Mouse (Mus musculus): ENCODE results near the gene Plaur. TPM values are rescaled to one million over a fixed set of nuclear protein-coding genes. Genes with fewer than 3 reads are reported as not detected.

Plaur gene
- total RNA-seq, 2 experiments from 2014 or later, result 2.5 to 3.7 TPM

DNA sequence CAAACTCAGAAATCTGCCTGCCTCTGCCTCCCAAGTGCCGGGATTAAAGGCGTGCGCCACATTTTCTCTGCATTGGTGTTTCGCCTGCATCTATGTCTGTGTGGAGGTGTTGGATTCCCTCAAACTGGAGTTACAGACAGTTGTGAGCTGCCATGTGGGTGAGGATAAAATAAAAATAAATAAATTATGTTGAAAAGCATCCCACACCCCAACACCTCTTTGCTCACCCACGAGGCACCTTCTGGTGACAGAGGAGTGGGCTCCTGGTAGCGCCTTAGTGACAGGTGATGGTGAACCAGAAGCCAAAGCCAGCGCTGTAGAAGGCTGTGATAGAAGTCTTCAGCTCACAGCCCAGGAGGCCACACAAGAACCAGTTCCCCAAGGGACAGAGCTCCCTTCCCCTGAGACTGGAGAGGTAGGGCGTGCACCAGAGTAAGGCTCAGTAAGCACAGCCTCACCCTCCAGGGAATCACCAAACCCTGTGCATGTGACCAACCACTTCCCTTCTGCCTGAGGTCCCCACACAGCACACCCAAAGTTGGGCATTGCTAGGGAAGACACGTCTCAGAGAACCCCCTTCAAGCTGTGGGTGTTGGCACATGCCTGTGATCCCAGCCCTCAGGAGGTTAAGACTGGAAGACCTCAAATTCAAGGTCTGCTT, 16.9 kb upstream of the Plaur start:
- DNase-seq (ENCODE audit: low spot score in 2 of 2), result no peak

DNA sequence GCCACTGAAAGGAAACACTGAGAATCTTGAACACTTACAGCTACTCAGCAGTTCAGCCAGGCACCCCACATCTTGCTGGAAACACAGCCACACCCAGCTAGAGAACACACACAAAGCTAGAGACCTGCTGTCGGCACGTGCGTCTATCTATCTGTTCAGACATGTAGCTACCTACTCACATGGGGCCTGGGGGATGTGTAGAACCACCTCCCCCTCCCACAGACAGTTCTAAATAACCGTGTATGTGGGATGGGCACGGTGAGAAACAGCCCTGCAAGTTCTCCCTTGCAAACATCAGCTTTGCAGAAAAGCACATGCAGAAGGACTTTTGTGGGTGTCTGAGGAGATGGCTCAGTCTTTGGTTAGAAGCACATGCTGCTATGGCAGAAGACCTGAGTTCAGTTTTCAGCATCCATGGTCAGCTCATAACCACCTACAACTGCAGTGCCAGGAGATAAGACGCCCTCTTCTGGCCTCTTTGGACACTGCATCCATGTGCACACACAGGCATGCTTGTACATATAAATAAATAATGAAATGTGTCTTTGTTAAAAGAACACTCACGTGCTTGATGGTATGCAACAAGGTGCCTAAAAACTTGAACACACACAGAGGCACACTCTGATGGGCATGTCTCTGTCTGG, 15.5 kb upstream of the Plaur start:
- DNase-seq (ENCODE audit: low spot score in 2 of 2), result no peak

DNA sequence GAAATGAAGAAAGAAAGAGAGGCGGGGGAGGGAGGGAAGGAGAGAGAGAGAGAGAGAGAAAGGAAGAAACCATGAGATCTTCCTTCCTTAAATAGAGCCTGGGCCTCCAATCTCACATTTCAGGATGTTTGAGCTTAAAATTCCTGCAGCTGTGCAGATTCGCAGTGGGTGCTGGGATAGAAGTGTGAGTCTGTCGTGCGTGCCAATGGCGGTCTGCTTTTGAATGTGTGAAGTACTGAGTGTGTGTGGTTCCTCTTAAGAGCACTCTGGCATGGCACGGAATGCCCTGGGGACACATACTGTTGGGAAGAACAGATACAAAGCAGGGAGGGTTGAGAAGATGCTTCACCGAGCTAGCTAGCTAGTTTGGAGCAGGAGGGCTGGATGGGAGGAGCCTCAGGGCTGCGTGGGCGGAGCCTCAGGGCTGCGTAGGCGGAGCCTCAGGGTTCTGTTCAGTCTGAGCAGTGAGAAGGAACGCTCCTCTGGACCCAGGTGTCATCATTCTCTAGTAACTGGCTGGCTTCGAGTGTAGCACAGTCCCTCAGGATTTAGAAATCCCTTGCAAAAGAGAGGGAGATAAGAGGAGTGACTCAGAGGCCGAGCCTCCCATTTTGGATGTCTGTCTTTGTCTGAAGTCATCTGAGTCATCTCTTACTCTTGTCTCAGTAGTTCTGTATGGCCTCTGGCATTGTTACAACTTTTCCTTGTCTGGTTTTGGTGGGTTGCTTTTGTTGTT, 13.3 kb upstream of the Plaur start:
- DNase-seq (ENCODE audit: low spot score in 2 of 2), result no peak

DNA sequence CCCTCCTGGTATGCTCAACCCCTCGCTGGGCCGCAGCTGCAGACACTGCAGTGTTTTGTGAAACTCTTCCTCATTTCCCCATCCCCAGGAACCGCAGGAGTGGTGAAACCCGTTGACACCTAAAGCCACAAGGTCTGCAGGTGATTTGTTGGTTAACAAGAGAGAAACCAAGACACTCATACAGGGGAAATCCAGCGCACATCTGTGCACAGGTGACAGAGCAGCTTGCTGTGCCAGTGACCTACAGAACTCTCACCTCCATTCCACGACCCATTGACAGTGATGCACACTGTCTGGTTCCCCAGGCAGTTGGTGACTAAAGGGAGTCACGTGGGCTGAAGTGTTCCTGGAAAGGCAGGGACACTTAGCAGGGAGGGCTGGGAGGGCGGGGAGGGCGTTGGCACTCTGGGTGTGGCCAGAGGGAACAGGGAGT, 11.7 kb upstream of the Plaur start:
- DNase-seq (ENCODE audit: low spot score in 2 of 2), result no peak

DNA sequence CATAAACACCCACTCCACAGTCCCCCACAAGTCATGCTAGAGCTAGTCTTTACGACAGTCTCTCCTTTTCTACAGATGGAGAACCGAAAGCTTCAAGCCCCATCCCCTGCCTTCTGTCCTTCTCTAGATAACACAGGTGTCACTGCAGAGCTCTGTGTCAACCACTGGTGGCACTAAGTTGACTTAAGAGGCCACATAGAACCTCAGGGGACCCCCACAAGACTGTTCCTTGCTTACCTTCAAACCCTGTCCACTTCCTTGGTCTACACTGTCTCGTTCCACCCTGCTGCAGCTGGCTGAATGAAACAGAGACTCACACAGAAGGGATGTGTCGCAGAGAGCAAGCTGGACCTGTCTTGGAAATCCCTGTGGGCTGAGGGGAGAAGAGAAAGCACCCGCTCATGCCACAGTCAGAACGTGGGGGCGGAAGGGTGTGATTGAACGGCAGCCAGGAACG, 10.4 kb upstream of the Plaur start, which contains the start of gene Irgc1:
TSS of gene Irgc1 (minus strand) at position 443 of the 457 bp plus-strand sequence.
- no peak for DNase-seq (ENCODE audit: low spot score in 2 of 2)

DNA sequence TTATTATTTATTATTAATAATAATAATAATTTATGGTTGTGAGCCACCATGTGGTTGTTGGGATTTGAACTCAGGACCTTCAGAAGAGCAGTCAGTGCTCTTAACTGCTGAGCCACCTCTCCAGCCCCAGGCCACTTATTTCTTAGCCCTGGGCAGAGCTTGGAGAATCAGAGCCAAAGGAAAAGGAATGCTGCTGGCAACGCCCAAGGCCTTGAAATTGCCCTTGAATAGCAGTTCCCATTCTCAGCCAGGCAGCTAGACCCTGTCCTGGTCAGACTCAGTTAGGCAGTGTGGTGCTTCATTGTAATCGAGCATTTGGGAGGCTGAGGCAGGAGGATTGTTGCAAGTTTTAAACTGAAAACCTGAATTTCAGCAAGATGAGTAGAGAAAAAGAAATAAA, 8.1 kb upstream of the Plaur start:
- DNase-seq (ENCODE audit: low spot score in 2 of 2), result no peak

DNA sequence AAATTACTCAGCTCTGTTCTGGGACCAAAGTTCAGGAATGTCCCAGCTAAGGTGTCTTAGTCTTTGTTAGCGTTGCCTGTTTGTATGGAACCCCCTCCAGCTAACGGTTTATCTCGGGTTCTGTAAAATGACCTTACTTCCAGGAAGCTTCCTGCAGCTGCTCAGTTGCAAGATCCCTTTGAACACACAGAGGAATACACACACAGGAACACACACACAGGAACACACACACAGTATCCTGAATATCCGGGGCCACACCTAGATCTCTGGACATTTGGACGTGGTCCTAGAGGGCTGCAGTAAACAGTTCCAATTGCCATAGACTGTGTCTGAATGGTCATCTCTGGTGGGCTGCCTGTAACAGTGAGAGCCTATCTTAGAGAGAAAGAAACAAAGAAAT, 6.6 kb upstream of the Plaur start:
- DNase-seq (ENCODE audit: low spot score in 2 of 2), result no peak

DNA sequence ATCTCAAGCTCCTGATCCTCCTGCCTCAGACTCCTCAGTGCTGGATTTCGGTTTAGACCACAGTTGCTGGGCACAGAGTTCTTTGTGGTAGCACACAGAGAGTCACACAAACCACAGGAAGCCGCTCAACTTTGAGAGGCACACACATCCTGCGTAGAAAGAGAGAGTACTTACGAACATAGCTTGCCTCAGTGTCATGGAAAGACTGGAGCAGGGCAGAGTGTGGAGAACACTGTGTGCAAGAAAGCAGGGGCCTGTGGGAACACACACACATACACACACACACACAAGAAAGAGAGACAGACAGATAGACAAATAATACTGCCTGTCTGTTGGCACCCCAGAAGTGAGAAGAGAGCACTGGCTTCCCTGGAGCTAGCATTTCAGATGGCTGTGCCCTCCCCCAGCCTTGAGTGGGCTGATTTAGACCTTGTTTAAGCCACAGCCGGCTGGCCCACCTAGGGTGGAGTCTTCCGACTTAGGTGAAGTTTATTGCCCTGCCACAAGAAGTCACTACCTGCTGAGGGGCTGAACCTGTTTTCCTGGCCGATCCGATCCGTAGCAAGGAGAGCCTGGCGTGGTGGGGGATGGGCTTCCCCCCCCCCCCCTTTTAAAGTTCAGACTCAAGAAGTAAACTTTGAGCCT, 4.4 kb upstream of the Plaur start:
- DNase-seq (ENCODE audit: low spot score in 2 of 2), result no peak

DNA sequence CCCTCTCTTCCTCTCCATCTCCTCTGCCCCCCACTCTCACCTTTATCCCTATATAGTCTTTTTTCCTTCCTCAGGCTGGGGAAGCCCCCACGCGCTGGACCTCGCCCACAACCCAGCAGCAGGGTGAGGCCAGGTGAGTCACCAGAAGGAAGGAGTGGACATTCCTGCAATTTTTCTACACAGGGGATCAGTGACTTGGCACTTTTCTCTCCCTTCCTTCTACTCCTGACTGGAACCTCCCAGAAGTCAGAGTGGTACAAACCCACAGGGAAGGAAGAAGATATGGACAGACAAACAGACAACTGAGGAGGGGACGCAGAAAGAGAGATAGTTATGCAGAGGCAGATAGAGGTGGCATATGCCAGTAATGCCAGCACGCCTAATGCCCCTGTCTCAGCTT, 2.8 kb upstream of the Plaur start:
- DNase-seq (ENCODE audit: low spot score in 2 of 2), result no peak

DNA sequence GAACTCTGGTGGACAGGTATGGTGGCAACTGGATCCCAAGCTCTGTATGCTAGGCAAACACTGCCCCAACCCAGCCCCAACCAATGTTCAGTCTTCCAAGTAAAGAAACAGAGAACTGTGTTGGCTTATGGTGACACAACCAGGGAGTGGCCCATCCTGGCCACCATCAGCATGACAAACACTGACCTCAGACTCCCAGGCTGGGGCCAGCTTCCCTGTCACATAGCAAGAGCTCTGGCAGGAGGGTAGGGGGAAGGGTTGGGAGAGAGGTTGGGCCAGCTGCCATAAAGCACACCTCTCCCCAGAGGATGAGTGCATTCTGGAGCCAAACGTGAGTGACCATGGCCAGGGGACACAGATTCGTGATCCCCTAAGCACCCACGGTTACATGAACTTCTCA, 2.4 kb upstream of the Plaur start:
- no peak for DNase-seq (ENCODE audit: low spot score in 2 of 2)

DNA sequence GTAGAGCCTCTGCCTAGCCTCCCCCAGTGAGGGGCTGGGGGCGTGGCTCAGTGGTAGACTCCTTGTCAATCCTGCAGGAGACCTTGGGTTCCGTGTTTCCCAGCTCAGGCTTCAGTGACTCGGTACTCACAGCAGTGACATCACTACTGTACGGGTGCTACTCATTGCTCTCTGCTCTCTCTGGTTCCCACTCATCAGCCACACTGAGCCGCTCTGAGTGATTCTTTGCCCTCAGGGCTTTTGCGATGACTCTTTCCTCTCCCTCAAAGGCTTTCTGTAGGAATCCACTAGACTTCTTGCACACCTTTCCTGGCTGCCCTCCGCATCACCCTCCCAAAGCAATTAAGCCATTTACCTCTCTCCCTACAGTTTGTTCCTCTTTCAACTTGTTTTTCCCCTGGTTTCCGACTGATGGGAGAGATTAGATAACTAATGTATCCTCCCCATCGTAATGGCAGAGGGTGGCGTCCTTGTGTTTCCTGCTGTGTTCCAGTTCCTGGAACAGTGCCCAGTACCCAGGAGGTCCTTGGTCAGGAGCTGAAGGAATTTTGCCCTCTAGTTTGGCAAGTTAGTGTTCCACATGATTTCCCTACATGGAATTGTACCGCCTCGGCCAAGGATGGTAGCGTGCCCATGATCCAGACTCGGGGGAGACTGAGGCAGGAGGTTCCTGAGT, 770 bp upstream of the Plaur start:
- DNase-seq (ENCODE audit: low spot score in 2 of 2), result no peak

DNA sequence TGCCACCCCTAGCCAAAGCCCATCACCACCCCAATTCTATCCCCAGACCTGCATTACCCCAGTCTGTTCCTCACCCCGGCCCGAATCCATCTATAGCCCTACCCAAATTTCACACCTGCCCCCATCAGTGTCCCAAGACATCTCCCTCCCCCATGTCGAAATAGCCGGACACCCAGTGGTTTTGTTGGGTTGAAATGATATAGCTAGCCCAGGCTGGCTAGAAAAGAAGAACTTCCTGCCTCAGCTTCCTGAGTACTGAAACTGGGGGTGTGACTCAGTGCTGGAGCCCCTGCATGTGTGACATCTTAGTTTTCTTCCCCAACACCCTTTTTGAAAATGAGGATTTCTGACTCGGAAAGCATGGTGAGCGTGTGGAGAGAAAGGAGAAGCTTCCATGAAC, 4.6 kb downstream of the Plaur start:
- DNase-seq (ENCODE audit: low spot score in 2 of 2), result no peak

DNA sequence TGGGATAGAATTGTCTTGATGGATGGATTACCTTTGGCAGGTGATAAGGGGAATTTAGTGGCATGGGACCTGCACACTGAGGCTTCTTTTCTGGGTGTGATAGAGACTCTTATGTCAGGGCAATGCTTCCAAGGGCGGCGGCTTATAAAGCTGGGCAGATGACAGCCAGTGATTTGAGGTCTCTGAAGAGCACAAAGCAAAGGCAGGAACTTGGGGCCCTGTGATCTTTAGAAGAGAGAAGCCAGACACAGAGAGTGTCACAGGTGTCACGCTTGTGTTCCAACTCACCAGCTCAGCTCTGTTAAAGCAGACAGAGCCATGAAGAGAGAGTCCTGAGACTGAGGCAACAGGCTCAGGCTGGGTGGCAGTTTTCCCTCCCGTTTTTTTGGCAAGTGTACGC, 5.6 kb downstream of the Plaur start:
- DNase-seq (ENCODE audit: low spot score in 2 of 2), result no peak

DNA sequence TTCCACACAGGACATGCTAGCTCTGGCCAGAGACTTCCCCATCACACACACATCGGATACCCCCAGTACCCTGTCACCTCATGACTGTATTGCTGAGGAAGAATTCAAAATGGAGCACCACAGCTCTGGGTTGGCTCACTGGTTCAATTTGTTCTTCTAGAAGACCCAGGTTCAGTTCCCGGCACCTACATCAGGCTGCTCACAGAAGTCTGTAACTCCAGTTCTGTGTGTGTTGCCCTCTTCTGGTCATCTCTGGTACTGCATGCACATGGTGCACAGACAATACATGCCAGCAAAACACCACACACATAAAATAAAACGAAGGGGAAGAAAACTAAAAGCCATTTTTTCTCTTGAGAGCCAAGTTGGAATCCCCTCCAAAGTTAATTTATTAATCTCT, 6.8 kb downstream of the Plaur start:
- DNase-seq (ENCODE audit: low spot score in 2 of 2), result no peak

DNA sequence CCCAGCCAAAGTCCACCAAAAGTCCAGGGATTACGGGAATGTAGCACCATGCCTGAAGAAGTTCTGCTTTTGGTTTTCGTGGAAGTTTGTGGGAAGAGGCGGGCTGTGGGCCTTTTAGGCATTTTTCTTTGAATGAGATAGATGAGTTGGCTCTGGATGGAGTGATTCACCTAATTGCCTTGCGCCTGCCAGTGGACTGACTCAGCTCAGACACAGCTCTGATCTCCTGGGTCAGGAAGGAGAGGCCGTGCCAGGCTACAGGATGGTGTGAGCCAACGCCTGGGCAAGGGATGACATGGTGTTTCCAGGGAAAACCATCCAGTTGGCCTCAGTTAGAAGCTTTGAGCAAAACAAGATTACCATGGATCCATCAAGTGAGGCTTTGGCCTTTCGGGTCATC, 8.1 kb downstream of the Plaur start:
- DNase-seq (ENCODE audit: low spot score in 2 of 2), result no peak

DNA sequence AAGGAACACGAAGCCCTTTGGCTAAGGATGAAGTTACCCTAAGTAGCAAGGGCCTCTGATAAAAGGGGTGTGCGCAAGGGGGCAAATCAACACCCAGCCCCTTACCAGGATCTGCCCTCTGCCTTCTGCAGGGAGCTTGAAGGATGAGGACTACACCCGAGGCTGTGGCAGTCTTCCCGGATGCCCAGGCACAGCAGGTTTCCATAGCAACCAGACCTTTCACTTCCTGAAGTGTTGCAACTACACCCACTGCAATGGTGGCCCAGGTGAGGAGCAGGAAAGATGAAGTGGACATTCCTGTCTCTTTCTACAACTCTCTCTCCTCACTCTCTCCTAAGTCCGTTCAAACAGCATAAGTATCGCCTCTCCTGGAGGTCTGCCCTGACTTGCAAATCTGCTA, 10.2 kb downstream of the Plaur start:
- DNase-seq (ENCODE audit: low spot score in 2 of 2), result no peak

DNA sequence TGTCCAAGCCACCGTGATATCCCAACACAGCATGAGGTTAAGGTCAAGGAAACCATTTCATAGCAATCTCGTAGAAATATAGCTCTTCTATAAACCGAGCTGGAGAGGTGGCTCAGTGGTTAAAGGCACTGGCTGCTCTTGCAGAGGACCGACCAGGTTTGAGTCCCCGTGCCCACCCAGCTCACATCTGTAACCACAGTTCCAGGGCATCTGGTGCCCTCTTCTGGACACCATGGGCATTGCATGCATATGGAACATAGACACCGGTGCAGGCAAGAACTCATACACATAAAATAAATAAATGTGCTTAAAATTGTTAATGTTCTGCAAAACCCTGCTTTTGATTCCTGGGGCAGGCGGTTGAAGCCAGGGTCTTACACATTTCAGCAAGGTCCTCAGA, 10.7 kb downstream of the Plaur start:
- no peak for DNase-seq (ENCODE audit: low spot score in 2 of 2)

DNA sequence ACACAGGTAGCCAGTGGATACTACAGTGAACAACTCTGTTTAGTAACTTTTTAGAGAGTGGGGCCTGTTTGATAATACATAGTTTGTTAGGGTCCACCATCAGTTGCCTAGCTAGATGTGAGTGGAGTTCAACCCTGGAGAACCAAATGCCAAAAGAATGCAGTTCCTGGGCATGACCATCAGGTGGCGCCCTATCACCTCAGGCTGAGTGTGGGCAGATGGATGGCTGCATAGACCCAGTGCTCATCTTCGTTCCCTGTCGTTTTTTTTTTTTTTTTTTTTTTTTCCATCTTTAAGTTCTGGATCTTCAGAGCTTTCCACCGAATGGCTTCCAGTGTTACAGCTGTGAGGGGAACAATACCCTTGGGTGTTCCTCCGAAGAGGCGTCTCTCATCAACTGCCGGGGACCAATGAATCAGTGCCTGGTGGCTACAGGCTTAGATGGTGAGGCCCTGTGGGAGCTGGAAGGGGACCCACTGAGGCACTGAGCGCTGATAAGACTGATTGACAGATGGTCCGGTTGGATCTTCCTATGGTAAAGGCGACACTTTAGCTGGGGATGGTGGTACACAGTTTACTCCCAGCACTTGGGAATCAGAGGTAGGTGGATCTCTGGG, 11.7 kb downstream of the Plaur start:
- peak in 1 of 2 experiments; percentile 56 for DNase-seq (ENCODE audit: low spot score in 2 of 2)

DNA sequence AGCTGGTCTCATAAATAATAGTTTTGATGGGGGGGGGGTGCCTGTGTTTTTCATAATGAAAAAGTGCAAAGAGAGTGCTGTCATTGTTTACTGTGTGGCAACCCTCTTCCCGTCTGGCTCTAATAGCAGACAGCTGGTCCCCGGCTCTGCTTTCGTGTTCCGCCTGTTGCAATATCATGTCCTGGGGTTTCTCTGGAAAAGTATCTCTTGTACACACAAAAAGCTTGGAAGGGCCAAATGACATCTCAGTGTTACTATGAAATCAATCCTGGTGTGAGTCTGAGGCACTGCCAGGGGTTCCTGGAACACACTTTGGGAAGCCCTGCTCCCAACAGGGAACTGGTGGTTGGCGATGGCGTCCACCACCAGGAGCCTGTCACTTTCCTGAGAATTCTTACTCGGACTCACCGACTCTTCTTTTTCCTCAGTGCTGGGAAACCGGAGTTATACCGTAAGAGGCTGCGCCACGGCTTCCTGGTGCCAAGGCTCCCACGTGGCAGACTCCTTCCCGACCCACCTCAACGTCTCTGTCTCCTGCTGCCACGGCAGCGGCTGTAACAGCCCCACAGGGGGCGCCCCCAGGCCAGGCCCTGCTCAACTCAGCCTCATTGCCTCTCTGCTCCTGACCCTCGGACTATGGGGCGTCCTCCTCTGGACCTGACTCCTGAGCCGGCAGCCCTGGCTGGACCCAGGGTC, 12.7 kb downstream of the Plaur start:
- DNase-seq (ENCODE audit: low spot score in 2 of 2), result peak in 1 of 2 experiments; percentile 38

DNA sequence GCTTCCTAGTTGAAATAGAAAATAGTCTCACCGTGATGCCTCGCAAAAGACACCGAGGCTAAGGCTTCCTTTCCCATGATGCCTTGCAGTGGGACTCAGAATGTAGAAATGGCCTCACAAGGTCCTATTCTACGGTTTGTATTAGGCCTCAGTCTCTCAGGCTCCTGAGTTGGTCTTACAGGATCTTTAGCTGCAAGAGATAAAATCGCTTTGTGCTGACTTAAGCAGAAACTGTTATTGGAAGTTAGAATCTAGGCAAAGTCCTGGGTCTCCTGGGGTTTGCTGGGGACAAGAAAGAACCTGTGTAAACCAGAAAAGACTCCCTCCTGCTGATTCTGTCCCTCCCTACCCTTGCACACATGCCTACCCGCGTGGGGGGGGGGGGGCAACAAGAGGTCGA, 14.1 kb downstream of the Plaur start:
- no peak for DNase-seq (ENCODE audit: low spot score in 2 of 2)
